Mouse (Mus musculus): ENCODE results near the gene Dhx15. TPM values are rescaled to one million over a fixed set of nuclear protein-coding genes. Genes with fewer than 3 reads are reported as not detected.

Gene Dhx15
- total RNA-seq, 4 experiments from 2014 or later = 89.9 to 102 (median 96.7) TPM

DNA sequence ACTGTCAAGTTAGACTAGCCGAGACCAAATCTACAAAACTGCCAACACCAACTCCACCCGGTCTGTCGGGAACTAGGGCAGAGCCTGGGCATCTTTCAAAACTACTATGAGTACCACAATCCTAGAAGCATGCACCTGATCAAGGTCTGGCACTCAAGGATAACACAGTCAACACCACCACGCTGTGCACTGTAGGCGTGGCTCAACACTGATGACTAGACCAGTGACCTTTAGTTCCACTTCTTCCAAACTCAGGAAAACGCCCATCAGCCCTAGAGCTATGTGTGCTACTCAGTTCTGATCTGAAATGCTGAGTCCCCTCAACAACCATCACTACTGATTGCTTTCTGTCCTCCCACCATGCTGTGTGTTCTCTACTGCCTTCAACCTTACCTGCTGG, 44.6 kb downstream of the Dhx15 start:
- no peak for DNase-seq (ENCODE audit: low spot score in 2 of 2)

DNA sequence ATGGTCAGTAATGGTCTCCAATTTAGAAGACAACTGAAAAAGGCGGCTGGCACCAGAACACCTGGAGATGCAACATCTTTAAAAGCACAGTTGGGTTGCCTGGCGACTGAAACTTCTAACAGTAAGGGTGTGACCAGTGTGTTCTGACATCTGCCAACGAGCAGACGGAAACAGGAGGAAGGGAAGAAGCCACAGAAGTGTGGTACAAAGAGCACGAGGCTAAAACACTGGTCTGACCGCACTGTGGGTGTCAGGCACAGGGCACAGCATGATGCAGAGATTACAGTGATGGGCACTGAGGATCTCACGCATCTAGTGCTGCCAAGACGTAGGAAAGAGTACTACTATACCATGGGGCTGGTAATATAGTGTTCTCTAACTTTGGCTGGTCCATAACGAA, 48.4 kb downstream of the Dhx15 start:
- no peak for DNase-seq (ENCODE audit: low spot score in 2 of 2)

DNA sequence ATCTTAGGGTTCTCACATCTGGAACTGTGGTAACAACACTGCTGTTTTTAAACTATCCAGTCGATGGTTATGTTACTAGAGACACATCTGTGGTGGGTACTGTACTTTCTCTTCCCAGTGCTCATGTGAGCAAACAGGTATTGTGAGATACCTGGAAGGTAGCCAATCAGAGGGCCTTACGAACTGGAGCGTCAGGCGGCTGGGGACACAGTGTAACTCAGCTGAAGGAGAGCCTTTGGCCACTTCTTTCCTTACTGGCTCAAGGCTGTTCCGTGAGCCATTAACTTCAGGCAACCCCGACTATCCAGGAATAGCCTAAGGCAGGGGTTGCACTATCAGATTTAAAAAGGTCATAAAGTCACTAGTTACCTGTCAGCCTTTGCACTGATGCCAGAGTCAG, 51.5 kb downstream of the Dhx15 start:
- no peak for DNase-seq (ENCODE audit: low spot score in 2 of 2)

DNA sequence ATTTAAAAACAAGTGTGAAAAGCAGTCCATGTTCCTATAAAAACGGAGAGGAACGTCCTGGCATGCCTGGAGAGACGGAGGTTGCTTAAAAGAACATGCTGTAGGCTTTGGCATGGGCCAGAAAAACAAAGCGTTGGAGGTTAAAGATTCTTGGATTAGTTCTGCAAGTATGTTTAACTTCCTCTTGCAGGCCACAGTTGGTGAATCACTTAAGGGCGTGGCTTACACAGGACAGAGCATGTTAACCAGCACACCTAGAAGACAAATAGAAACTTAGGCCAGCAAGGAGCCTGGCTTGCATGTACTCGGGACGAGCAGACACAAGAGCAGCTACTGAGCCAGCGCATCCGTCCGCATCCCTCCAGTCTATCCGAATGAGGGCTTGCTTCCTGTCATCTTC, 52.2 kb downstream of the Dhx15 start:
- DNase-seq (ENCODE audit: low spot score in 2 of 2) = no peak

DNA sequence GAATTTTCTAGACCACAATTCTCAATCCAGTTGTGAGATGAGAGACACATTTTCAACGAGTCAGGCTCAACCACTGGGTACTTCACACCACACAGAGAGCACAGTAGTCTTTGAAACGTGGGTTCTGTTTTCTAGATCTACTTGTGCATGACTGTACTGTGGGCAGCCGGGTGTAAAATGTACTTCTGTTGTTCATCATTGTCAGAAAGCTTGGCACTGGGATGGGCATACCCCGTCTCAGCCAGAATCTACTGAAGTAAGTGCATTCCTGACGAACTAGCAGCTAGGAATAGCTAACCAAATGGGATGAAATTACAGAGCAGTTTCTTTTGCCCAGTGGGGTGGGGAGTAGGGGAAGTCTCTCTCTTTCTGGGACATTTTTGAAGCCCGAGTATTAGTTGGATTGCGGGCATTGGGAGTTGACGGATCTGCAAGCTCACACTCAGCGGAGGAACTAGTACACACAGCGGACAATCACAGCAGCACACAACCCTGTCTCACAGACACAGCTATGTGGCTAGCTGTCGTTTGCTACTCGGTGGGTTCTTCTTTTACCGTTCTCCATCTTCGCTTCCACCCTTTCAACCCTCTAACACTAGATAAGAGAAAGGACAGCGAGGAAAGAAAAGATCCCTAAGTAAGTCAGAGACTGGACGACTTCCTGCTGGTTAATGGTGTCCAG, 54.7 kb downstream of the Dhx15 start:
- DNase-seq (ENCODE audit: low spot score in 2 of 2) = peak in 1 of 2 experiments; percentile 2

DNA sequence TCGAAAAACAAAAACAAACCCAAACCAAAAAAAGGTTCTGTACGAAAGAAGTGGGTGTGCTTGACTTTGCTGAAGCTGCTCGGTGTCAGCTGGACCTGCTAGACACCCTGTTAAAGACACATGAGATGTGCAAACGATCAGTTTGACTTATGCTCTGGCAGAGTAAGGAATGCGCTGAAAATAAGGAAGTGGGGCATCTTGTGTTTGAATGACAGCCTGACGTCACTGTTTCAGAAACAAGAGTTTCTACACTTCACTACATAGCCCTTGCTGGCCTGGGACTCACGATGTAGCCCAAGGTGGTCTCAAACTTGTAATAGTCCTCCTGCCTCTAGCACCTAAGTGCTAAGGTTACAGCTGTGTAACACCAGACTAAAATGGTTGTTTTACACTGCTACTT, 57.5 kb downstream of the Dhx15 start:
- no peak for DNase-seq (ENCODE audit: low spot score in 2 of 2)

DNA sequence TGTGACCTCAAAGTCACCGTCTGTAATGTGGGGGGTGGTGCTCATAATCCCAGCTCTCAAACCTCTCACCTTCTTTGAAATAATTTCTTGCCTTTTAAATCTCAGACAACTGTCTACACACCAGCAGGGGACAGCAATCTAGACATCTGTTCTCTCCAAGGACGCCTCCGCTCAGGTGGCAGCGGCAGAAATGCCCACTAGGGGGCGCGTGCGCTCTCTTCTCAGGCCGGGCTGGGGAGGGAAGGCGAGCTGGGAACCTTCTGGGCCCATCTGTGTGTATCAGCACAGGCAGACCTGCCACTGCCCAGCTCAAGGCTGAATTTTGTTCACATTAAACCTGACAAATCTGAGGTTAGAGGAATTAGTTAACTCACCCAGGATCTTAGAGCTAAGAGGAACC, 58.2 kb downstream of the Dhx15 start:
- DNase-seq (ENCODE audit: low spot score in 2 of 2) = no peak

DNA sequence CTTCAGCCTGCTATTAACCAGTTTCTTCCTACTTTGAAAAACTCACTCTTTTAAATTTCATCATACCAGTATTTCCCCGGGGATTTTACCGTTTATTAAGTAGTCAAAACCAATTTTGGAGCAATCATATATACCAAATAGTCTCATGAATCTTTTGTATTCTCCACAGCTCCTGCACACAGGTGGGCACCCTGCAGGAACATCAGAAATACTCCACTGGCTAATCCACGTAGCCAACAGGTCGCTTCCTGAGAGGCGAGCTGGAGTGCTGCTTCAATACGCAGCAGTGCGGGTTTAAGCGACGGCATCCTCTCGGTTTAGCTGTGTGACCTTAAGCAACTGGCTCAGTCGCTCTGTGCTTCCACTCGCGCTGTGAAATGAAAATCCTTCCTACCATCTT, 58.9 kb downstream of the Dhx15 start:
- DNase-seq (ENCODE audit: low spot score in 2 of 2) = no peak

DNA sequence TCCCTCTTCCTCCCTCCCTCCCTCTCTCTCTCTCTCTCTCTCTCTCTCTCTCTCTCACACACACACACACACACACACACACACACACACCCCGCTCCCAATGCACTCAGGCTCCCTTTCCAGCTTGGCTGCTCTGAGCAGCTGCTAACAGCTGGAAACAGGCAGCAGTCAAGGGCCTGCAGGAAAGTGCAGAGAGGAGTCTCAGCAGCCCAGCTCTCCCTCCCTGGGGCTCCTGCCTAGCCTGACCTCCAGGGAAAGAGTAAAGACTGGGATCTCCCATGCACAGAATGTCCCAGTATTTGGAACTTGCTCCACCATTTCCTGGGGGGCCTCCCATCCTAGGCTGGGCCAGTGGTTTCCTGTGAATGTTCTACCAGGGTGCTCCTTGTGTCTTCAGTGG, 59.8 kb downstream of the Dhx15 start:
- DNase-seq (ENCODE audit: low spot score in 2 of 2) = no peak

DNA sequence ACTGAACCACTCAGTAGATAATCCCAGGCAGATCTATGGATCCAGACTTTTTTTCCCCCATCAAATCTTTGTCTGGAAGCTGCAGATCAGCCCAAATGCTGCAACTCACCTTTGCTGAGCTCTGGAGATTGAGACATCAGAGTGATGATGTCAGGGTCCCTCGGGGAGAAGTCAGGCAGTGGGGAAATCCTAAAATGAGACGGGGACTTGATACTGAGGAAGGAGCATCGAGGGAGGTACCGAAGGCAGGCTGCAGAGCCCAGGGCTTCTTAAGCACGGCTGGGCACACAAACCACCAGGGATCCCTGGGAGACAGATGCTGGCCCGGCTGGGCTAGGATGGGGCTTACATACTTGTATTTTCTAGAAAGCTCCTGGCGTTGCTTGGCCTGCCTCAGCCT, 64.1 kb downstream of the Dhx15 start:
- DNase-seq (ENCODE audit: low spot score in 2 of 2) = no peak

DNA sequence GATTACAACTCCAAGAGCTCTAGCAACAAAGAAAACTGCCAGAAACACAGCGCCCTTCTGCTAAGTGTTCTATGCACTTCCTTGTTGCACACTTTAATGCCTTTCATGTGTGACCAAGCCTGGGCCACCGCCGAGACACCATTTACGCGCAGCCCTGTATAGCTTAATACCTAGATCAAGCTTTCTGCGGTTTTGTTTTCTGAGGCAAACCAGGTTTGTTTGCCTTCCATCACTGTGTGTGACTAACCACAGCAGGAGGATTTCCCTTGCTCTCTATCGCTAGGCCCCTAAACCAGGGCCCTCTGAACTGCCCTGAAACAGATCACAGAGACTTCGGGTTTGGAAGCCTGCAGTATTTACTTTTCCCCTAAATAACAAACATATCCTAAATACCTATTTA, 64.5 kb downstream of the Dhx15 start:
- DNase-seq (ENCODE audit: low spot score in 2 of 2) = no peak

DNA sequence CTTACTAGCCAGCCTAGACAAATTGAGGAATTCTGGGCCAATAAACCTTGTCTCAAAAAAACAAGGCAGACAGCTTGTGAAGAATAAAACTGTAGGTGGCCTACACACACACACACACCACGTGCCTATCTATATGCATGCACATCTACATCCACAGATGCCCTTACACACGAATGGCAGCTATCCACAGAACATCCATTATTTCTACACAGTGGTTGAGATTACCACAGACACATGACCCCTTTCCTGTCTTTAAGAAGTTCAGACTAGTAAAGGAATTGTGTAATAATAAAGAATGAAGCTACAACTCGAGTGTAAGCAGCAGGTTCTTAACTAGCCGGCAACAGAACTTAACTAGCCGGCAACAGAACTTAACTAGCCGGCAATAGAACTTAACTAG, 68.2 kb downstream of the Dhx15 start:
- no peak for DNase-seq (ENCODE audit: low spot score in 2 of 2)

DNA sequence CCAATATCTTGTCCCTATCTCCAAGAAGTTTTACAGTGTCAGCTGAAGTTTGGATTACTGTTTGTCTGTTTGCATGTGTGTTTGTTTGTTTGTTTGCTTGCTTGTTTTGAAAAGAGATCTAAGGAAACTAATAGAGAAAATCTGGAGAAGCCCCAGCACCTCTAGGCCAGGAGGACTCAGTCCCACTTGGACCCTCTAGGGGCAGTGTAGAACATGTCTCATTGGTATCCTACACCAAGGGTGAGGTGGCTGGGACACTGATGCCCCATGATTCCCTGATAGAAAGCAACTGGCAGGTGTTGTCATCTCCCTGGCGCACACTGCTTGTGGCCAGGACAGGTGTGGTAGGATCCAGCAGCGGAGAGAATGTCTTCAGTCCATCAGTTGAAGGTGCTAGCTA, 70.5 kb downstream of the Dhx15 start:
- no peak for DNase-seq (ENCODE audit: low spot score in 2 of 2)

DNA sequence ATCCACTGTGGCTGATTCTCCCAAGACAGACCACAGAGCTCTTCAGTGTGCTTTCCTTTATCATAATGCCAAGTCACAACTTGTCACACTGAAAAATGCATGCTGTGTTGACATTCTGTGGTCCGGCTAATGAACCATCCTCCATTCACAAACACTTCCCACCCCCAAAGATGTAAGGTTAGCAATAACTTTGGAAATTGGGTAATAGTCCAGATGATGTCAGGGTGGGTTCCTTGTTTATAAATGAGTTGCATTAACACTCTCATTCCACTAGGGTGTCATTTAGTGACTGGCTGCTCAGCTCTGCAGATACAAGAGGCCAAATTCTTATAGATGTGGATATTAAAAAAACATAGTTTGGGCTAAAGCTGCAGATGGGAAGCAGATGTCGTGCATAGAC, 71.1 kb downstream of the Dhx15 start:
- no peak for DNase-seq (ENCODE audit: low spot score in 2 of 2)

DNA sequence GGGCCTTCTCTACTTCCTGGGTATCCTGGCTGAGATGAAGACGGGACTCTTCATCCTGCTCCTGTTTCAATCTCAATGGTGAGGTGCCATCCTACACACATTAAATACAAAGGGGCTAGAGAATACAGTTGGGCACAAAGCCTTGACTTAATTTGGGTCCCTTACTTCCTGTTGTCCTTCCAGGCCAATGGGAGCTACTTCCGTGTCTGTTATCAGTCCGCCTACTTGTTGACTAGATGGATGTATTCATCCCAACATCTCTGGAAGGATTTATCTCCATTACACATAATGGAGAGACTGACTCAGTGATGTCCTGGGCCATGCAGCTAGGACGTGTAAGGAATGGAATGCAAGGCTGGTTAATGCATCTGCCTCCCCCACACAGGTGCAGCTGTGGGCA, 72.5 kb downstream of the Dhx15 start:
- no peak for DNase-seq (ENCODE audit: low spot score in 2 of 2)

DNA sequence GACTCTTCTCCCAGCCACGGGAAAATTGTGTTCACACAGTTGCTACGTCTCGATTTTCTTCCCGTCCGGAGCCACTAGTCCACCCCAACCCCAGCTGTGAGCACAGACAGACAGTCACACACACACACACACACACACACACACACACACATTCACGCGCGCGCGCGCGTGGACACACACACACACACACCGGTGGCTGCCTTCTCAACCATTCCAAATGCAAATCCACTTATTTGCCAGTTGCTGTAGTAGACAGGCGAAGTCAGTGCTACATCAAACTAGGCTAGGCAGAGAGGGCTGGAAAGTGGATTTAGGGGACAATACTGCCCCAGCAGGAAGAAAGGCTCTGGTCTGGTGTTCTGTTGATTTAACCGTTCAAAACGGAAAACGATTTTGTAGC, 73.9 kb downstream of the Dhx15 start:
- no peak for DNase-seq (ENCODE audit: low spot score in 2 of 2)

DNA sequence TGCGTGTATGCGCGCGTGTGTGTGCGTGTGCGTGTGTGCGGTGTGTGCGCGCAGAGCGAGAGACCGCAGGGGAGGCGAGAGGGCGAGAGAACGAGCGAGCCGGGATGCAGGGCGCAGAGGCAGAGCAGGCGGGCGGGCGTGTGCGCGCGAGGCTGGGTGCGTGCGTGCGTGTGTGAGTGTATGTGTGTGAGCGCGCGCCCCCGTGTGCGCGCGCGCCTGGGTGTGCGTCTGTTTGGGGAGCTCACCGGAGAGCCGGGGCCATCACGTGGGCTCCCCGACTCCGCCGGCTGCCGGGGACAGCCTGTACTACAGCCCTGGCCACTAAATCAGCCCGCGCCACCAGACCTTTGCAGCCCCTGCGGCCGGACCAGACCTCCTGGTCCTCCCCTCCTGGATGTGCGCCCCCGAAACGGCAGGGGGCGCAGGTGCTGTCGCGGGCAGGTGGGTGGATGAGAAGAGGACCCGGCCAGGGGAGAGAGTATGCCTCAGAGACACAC, 74.4 kb downstream of the Dhx15 start:
- DNase-seq (ENCODE audit: low spot score in 2 of 2) = peak; percentile 82 to 86

DNA sequence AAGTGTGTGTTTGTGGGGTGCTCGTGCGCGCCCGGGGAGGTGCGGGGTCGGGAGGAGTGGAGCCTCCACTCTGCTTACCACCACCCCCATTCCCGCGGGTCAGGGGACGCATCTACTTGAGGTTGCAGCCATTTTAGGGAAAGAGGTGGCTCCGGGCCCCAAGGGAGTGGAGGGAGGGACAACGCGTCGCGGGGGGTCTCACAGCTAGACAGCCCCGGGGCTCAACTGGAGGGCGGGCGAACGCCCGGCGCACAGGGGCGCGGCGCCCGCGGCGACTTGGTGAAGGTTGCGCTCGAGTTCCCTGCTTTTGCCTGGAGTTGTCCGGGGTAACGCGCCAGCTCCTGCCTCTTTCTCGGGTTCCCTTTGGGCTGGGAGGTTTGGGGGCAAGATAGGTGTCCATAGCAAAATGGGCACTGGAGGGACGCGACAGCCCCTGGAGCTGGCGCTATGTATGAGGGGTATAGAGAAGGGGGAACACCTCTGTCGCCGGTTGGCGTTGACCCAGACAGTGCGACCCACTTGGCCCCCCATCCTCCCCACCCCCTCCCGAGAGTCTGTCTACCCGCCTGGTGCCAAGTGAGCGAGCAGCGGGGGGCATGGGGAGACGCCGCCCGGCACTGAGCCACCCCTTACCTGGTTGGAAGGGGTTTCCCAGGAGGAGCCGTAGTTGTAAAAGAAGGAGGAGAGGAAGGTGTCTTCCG, 75.4 kb downstream of the Dhx15 start:
- peak in 1 of 2 experiments; percentile 38 for DNase-seq (ENCODE audit: low spot score in 2 of 2)

DNA sequence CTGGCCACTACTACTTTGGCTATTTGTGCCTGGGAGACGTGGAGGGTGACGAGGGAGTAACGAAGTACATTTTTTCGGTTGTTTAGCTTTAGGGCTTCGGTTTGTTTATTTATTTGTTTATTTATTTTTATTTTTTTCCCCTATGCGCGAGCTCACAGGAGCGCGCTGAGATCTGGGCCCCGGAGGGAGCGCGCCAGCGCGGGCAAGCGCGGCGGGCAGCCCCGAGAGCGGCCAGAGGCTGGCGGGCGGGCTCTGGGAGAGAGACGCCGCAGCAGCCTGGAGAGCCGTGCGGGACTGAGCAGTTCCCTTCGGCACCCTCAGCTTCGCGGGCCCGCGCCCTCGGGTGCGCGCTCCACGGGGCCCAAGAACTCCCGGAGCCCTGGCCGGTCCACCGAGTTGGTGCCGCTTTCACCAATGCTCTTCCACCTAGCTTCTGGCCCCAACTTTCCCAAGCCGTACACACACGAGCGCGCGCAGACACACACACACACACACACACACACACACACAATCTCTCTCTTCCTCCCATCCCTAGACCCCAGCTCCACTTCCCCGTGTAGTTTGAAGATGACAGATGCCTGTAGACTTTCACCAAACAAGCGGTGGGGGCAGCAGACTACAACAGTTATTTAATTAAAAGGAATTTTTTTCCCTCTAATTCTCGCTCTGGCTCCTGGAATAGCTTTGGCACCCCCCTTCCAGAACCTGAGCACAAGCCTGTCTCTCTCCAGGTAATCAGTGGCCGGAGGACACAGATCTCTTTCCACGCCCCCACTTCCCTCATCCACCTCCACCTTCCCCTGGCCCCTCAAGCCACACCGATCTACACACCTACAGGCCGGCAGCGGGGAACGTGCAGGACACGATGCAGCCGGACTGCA, 76.2 kb downstream of the Dhx15 start:
- peak in 1 of 2 experiments; percentile 36 for DNase-seq (ENCODE audit: low spot score in 2 of 2)

DNA sequence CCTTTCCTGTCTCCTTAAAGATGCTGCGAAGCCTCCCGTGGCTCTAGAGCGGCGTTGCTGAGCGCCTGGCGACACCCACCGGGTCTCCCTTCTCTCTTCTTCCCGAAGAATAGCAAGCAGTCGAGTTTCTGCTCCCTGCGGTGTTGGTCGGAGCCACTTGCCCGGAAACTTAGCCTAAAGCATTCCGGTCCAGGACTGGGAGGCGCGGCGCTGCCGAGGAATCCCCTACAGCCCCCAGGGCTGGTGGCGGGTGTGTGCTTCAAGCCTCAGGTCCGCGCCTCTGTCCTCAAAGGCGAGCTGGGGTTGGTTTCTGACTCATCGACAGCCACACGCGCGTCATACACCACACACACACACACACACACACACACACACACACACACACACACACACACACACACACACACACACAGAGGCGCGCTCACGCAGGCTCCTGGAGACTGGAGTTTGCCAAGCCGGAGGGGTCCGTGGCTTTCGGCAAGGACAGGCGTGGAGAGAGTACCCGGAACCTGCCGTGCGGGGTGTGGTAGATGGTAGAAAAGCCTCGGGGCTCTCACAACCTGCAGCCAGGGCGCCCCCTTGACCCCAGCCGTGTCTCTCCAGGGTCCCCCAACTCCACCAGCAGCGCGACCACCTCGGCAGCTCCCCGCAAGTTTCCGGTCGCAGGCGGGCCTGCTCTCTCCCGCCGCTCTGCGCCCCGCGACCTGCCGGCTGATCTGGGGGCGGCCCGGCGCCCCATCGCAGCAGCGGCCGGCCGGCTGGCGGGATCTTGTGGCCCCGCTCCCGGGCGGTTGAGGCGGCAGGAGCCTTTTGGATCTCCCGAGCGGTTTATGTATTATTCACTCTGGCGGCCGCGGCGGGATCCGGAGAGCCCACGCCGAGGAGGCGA, 77.1 kb downstream of the Dhx15 start:
- peak in 1 of 2 experiments; percentile 37 for DNase-seq (ENCODE audit: low spot score in 2 of 2)

DNA sequence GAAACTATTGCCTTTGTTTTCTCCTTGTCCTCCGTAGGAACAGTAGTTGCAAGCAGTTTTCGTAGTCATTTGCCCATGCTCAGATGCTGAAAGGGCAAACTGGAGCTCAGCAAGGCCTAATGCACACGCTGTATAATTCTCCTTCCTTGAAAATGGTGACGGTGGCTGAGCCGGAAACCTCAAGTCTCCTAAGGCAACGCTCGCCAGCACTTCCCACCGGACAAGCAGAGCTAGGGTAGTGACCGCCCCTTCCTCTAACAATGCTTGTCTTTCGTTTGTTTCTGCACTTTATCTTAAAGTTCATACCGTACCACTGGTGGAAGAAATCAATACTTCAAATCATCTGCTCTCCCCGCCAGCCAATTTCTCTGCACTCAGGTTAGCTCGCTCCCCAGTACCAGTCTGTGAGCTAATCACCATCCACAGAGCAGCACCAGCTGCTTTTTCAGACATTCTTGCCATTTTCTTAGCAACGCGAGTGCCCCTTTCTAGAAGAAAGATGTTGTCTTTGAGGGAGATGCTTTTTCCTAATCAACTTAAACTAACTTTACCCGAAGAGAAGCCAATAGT, 78.0 kb downstream of the Dhx15 start:
- peak in 1 of 2 experiments; percentile 15 for DNase-seq (ENCODE audit: low spot score in 2 of 2)

All from layer of hippocampus, adult 8-10 months (tissue).